Mouse (Mus musculus) erythroblast, embryonic 14.5 days (primary cell): ENCODE data around the gene Baz2b.

Source experiments
- GATA1 ChIP-seq: IDR thresholded peaks from 2 replicates; pipeline ENCODE4 v1.6.1; 2012; ENCODE audit warnings: low read length, inconsistent platforms, mixed read lengths
- TAL1 ChIP-seq: IDR thresholded peaks from 3 replicates; pipeline ENCODE4 v1.6.1; 2012; ENCODE audit warnings: low read length, inconsistent platforms, mixed read lengths

GRCm38 (mm10) chr2:60059300-60059699 is 150.3 kb downstream of the Baz2b start:
- no peak for TF ChIP-seq TAL1
- no peak for TF ChIP-seq GATA1
